Mouse (Mus musculus): ENCODE results near the gene Lypd6b.

GRCm38 (mm10) chr2:49961991-49962390 is 174.5 kb downstream of the Lypd6b start:
- TF ChIP-seq CTCF (IDR thresholded peaks at IDR 0.05; ENCODE audit: borderline replicate concordance, insufficient read depth, low read length) = no peak
- TF ChIP-seq POLR2A (IDR thresholded peaks at IDR 0.05; ENCODE audit: low read depth, low read length) = no peak
